Mouse (Mus musculus): Measurements from ENCODE around the gene Rere. TPM values are rescaled to one million over a fixed set of nuclear protein-coding genes. Genes with fewer than 3 reads are reported as not detected.

Gene Rere
- polyA plus RNA-seq, 1 experiment from 2014 or later: 27.2 TPM

DNA sequence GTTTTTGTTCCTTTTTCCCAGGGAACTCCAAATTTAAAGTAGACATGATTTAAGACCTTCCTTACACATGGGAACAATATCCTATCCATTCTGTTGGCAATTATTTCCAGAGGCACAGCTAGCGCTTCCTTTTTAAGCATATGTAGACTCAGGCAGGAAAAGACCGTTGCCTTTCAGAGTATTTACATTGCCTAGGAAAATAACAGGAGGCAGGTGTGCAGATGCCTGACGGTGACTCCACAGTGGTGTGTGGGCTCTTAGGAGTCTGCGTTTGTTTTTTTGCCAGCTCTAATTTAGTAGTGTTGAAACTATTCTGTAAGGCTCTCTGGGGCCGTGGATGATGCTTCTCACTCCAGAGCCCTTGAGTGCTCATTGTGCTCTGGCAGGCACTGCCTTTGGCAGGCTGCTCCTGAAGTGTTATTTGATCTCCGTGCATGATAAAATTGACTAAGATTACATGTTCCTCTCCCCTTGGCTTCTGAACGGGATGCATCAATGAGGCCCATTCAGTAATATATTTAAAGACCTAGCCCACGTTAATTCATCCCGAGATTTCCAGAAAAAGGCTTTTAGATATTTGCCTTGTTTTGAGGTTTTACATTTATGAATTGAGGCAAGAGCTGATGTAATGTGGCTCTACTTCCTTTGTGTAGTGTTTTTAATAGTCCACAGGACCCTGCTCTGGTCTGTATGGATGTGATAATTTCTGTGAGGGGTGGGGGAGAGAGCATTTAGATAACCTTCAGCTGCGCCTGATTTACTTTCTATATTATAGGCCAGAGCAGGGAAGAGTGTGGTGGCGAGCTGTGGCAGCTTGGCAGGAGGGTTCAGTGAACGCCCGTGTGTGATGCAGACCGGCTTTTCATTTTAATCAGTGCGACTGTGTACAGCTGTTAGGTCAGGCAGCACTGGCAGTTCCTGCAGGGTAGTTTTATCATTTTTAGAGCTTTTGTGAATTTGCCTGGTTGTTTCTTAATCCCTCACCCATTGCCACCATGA is 92.0 kb downstream of the Rere start:
- Histone ChIP-seq H3K9me3 (replicated peaks) (no peaks in the 10 kb centered on the region), H3K36me3 (no peaks in the 10 kb centered on the region), H3K4me1 (peaks cover 60% of the 10 kb centered on the region), H3K9ac (no peak overlapping the region), H3K27ac (replicated peaks) (peak overlapping the region; percentile 87), H3K4me2 (replicated peaks) (peak overlapping the region; percentile 92), H3K4me3 (replicated peaks) (peak overlapping the region; percentile 61), H3K27me3 (no peaks in the 10 kb centered on the region)
- peak; percentile 58 for ATAC-seq (ENCODE audit: insufficient number of reproducible peaks, low FRiP score, low TSS enrichment, low read depth)
- 4% methylated on average over 15 of the region's 15 CpGs for WGBS

DNA sequence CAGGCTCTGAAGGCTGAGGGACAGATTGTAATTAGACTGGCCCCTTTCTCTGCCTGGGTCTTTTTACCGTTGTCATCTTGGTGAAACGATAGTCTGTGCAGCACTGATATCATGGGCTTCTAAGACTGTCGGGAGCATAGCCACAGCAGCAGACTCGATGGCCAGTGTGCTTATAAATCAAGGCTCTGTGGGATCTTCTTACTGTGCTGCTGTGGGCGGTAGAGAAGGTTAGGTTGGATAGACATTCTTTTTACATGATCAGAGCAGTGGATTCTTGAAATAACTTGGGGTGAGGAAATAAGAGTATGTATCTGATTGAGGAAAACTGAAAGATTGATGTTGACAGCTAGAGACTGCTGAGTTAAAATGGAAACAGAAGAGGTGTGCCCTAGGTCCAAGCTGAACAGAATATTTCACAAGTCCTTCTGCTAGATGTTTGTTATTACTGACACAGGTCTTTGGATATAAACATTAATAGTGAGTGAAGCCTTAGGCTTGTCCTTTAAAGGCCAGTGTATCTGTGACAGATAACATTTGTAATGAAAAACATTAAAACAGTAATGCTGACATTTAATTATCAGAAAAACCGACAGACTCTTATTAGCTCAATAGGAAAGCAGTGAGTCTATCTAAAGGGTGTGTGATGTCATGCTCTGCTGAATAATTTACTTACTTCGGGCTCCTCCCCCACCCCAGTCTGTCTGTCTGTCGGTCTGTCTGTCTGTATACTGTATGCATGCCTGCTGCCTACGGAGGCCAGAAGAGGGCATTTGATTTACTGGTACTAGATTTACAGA is 93.4 kb downstream of the Rere start:
- no peak overlapping the region; the same call in 1 of the 2 replicates for H3K27ac ChIP-seq (replicated peaks)
- 27% methylated on average over 9 of the region's 9 CpGs for WGBS
- H3K9ac ChIP-seq: no peak overlapping the region
- ATAC-seq (ENCODE audit: insufficient number of reproducible peaks, low FRiP score, low TSS enrichment, low read depth): no peak
- no peaks in the 10 kb centered on the region for H3K36me3 ChIP-seq
- H3K4me3 ChIP-seq (replicated peaks): no peak overlapping the region
- no peaks in the 10 kb centered on the region for H3K9me3 ChIP-seq (replicated peaks)
- H3K4me2 ChIP-seq (replicated peaks): no peak overlapping the region
- H3K4me1 ChIP-seq: peaks cover 61% of the 10 kb centered on the region
- no peaks in the 10 kb centered on the region for H3K27me3 ChIP-seq

DNA sequence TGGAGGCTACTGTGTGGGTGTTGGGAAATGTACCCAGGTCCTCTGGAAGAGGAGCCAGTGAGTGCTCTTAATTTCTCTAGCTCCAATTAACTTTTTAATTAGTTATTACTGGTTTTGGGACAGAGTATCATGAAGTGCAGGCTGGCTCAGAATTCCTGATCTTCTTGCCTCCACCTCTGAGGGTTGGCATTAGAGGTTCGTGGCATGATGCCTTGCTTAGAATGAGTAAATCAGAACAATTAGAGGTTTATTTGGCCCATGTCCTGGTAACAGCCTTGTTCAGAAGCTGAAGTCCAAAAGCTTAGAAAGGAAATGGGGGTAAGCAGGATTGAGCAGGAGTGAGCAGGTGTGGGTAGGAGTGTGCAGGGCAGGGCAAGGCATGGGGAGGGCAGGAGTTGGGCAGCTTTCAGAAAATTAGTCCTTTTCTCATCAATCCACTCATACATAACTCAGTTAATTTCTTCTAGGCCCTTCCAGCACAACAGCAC is 94.0 kb downstream of the Rere start:
- H3K36me3 ChIP-seq: no peaks in the 10 kb centered on the region
- H3K27ac ChIP-seq (replicated peaks): no peak overlapping the region
- no peak overlapping the region for H3K9ac ChIP-seq
- no peak overlapping the region for H3K4me2 ChIP-seq (replicated peaks)
- no peak overlapping the region for H3K4me3 ChIP-seq (replicated peaks)
- ATAC-seq (ENCODE audit: insufficient number of reproducible peaks, low FRiP score, low TSS enrichment, low read depth): no peak
- H3K4me1 ChIP-seq: peaks cover 55% of the 10 kb centered on the region
- no peaks in the 10 kb centered on the region for H3K9me3 ChIP-seq (replicated peaks)
- H3K27me3 ChIP-seq: no peaks in the 10 kb centered on the region
- WGBS: 76% methylated on average over 1 of the region's 1 CpGs

DNA sequence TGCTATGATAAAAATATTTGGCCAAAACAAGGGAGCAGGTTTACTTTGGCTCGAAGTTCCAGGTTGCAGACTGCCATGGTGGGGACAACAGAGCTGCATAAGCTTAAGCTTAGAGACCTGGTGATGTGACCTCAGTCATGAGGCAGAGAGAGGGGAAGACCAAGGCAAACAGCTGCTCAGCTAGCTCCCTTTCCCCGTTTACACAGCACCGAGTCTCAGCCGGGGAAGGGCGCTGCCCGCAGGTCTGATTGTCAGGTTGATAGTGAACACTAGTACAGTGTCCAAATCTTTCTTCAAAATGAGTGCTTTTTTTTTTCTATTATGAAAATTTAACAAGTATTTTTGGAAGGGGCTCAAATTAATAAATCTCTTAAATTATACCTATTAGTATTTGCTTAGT is 97.9 kb downstream of the Rere start:
- Histone ChIP-seq H3K4me3 (replicated peaks) (no peak overlapping the region), H3K4me1 (peaks cover 32% of the 10 kb centered on the region), H3K36me3 (no peaks in the 10 kb centered on the region), H3K9me3 (replicated peaks) (no peaks in the 10 kb centered on the region), H3K27me3 (no peaks in the 10 kb centered on the region), H3K27ac (replicated peaks) (no peak overlapping the region), H3K4me2 (replicated peaks) (no peak overlapping the region), H3K9ac (no peak overlapping the region)
- no peak for ATAC-seq (ENCODE audit: insufficient number of reproducible peaks, low FRiP score, low TSS enrichment, low read depth)
- 71% methylated on average over 6 of the region's 6 CpGs for WGBS

DNA sequence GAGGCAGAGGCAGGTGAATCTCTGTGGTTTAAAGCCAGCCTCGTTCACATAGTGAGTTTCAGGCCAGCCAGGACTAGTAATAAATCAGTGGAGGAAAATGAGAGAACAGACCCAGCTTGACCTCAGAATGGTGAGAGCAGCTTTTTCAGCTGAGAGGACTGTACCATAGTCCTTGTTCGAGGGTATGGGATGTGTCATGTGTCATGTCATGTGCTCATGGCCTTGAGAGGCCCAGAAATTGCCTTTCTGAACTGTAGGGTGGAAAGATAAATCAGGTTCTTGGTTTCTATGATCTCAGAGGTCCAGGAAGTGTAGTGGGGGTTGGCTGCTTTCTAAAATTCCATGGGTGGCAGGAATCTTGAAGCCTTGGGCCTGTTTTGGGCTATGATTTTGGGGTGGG is 98.3 kb downstream of the Rere start:
- ATAC-seq (ENCODE audit: insufficient number of reproducible peaks, low FRiP score, low TSS enrichment, low read depth): no peak
- no peak overlapping the region for H3K4me2 ChIP-seq (replicated peaks)
- no peak overlapping the region for H3K4me3 ChIP-seq (replicated peaks)
- 63% methylated on average over 2 of the region's 2 CpGs for WGBS
- no peak overlapping the region for H3K9ac ChIP-seq
- H3K27ac ChIP-seq (replicated peaks): no peak overlapping the region
- H3K9me3 ChIP-seq (replicated peaks): no peaks in the 10 kb centered on the region
- H3K27me3 ChIP-seq: no peaks in the 10 kb centered on the region
- peaks cover 28% of the 10 kb centered on the region for H3K4me1 ChIP-seq
- H3K36me3 ChIP-seq: no peaks in the 10 kb centered on the region

DNA sequence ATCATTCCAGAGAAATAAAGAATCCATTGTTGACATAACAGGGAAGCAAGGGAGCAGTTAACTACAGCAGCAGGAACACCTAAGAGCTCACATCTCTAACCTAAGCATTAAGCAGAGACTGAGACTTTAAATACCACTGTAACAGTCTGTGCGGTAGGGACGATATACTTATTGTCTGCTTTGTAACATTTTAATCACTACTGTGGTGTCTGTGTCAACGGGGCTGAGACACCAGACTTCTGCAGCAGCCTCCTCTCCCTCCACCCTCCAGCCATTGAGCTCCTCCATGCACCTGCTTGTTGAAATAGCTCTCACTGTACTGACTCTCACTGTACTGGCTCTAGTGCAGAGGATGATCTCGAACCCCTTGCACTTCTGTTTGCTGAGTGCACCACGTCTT is 98.8 kb downstream of the Rere start:
- Histone ChIP-seq H3K9me3 (replicated peaks) (no peaks in the 10 kb centered on the region), H3K36me3 (no peaks in the 10 kb centered on the region), H3K9ac (no peak overlapping the region), H3K27ac (replicated peaks) (no peak overlapping the region), H3K4me1 (peaks cover 23% of the 10 kb centered on the region), H3K27me3 (no peaks in the 10 kb centered on the region), H3K4me3 (replicated peaks) (no peak overlapping the region), H3K4me2 (replicated peaks) (no peak overlapping the region)
- no peak for ATAC-seq (ENCODE audit: insufficient number of reproducible peaks, low FRiP score, low TSS enrichment, low read depth)
- WGBS: 70% methylated on average over 5 of the region's 5 CpGs

DNA sequence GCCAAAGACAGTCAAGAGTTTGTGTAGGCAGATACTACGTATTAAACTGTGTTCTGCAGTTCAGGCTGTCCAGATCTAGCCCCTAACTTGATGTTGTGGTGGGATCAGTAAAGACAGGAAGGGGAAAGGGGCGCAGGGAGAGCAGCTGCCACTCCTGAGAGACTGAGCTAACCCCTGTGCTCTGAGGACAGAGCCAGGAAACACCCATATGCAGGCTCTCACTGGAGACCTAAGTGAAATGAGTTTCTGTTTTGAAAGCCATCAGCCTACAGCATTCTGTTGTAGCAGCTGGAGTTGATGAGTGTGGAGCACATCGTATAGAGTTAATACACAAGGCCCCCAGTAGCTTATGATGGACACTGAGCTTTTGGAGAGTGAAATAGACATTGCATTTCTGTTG is 101.1 kb downstream of the Rere start:
- Histone ChIP-seq H3K4me2 (replicated peaks) (no peak overlapping the region), H3K4me1 (peaks cover 17% of the 10 kb centered on the region), H3K9ac (no peak overlapping the region), H3K9me3 (replicated peaks) (no peaks in the 10 kb centered on the region), H3K27ac (replicated peaks) (no peak overlapping the region), H3K36me3 (no peaks in the 10 kb centered on the region), H3K27me3 (no peaks in the 10 kb centered on the region), H3K4me3 (replicated peaks) (no peak overlapping the region)
- WGBS: 76% methylated on average over 3 of the region's 3 CpGs
- ATAC-seq (ENCODE audit: insufficient number of reproducible peaks, low FRiP score, low TSS enrichment, low read depth): no peak

DNA sequence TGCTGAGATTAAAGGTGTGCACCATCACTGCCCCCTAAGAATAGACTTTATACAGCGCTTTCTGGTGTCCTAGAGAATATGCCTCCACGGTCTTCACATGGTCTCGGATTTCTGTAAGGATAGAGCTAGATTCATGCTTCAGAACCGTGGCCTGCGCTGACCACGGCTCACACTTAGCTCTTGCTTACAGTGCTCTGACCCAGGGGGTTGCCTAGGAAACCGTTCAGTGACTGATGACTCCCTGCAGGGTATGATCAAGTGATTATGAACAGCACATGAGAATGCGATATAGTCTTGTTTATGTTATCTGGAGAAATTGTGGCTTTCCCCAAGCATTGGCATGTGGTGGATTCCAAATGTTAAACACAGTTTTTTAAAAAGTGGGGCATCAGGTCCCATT is 103.0 kb downstream of the Rere start:
- Histone ChIP-seq H3K4me1 (peaks cover 10% of the 10 kb centered on the region), H3K9me3 (replicated peaks) (no peaks in the 10 kb centered on the region), H3K4me2 (replicated peaks) (no peak overlapping the region), H3K36me3 (no peaks in the 10 kb centered on the region), H3K4me3 (replicated peaks) (no peak overlapping the region), H3K27me3 (no peaks in the 10 kb centered on the region), H3K9ac (no peak overlapping the region), H3K27ac (replicated peaks) (no peak overlapping the region)
- no peak for ATAC-seq (ENCODE audit: insufficient number of reproducible peaks, low FRiP score, low TSS enrichment, low read depth)
- 51% methylated on average over 8 of the region's 8 CpGs for WGBS

DNA sequence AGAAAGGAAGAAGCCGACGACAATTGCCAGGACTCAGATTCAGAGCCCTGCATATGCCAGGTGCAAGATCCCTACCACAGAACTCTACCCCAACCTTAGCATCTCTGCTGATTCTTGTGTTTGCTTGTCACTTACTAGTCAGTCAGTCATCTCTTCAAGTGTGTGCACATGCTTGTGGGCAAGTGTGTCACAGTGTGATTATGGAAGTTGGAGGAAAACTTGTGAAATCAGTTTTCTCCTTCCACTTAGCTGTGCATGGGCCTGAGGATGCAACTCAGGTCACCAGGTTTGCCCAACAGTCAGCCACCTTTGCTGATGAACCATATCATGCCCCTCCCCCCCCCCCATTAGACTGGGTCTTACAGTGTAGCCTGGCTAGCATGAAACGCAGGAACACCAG is 103.5 kb downstream of the Rere start:
- no peak overlapping the region for H3K4me2 ChIP-seq (replicated peaks)
- H3K4me1 ChIP-seq: peaks cover 7% of the 10 kb centered on the region
- H3K9ac ChIP-seq: no peak overlapping the region
- no peak overlapping the region for H3K27ac ChIP-seq (replicated peaks)
- H3K36me3 ChIP-seq: no peaks in the 10 kb centered on the region
- ATAC-seq (ENCODE audit: insufficient number of reproducible peaks, low FRiP score, low TSS enrichment, low read depth): no peak
- no peak overlapping the region for H3K4me3 ChIP-seq (replicated peaks)
- WGBS: 72% methylated on average over 3 of the region's 3 CpGs
- no peaks in the 10 kb centered on the region for H3K27me3 ChIP-seq
- H3K9me3 ChIP-seq (replicated peaks): no peaks in the 10 kb centered on the region

DNA sequence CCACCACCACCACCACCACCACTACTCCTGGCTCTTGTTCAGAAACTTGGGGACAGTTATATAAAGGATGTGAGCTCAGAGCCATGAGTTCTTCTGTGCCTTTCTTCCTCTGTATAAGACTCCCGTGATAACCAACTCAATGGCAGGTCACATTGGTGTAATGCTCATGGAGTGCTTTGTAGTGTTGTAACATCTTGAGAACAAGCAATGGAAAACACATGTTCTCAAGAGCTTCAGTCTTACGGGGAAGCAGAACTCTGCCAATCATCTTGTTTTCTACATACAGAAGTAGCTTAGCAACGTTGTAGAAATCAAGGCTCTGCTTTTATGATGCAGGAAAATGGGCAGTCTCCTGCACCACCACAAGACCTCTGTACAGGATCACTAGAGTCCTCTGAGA is 107.1 kb downstream of the Rere start:
- Histone ChIP-seq H3K36me3 (no peaks in the 10 kb centered on the region), H3K27me3 (no peaks in the 10 kb centered on the region), H3K27ac (replicated peaks) (no peak overlapping the region), H3K9me3 (replicated peaks) (no peaks in the 10 kb centered on the region), H3K9ac (no peak overlapping the region), H3K4me3 (replicated peaks) (no peak overlapping the region), H3K4me1 (peaks cover 3% of the 10 kb centered on the region; the same call in 1 of the 2 replicates), H3K4me2 (replicated peaks) (no peak overlapping the region)
- ATAC-seq (ENCODE audit: insufficient number of reproducible peaks, low FRiP score, low TSS enrichment, low read depth): no peak
- 35% methylated on average over 3 of the region's 3 CpGs for WGBS

DNA sequence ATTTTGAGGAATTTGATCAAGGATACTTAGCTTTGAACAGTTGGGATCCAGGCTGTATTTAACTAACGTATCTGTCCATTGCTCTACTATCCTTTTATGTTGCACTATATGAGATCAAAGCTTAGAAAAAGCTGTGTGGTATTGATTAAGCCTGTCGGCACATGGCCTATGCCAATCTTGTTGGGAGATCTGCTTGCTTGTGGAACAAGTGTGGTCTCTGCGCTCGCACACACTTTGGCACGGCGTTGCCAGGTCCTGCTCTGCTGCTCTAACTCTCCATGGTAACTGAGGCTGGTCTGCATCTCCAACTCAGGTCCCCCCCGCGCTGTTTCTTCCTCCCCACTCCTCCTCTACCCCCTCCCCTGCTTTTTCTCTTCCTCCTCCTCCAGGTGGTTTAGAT is 112.2 kb downstream of the Rere start:
- Histone ChIP-seq H3K4me2 (replicated peaks) (no peak overlapping the region), H3K36me3 (no peaks in the 10 kb centered on the region), H3K27me3 (no peaks in the 10 kb centered on the region), H3K9me3 (replicated peaks) (no peaks in the 10 kb centered on the region), H3K9ac (no peak overlapping the region), H3K4me1 (peaks cover 40% of the 10 kb centered on the region), H3K27ac (replicated peaks) (no peak overlapping the region), H3K4me3 (replicated peaks) (no peak overlapping the region)
- ATAC-seq (ENCODE audit: insufficient number of reproducible peaks, low FRiP score, low TSS enrichment, low read depth): no peak
- 37% methylated on average over 8 of the region's 8 CpGs for WGBS
